Mouse (Mus musculus) hindbrain, embryonic 11.5 days (tissue): ENCODE results near the gene Vdr. TPM values are rescaled to one million over a fixed set of nuclear protein-coding genes. Genes with fewer than 3 reads are reported as not detected.
A peak's percentile ranks its signal among the peaks of the same experiment; 100 is the strongest.

Experiments used
- ATAC-seq: fragments of 200-750 bp; cut with Nextera tagmentation; 2 replicates; pipeline ENCODE4 v1.8.0; 2017; ENCODE audit warnings: mild to moderate bottlenecking, moderate TSS enrichment, moderate library complexity; ENCODE audit not compliant: low FRiP score
- DNase-seq: peaks from one replicate; pipeline ENCODE4 v3.0.0-alpha.2; 2015; ENCODE audit warnings: low spot score
- H3K27ac ChIP-seq: fragments of 300-500 bp; sonication (generic); 2 replicates; pipeline ENCODE4 v1.5.1; 2014; ENCODE audit warnings: mild to moderate bottlenecking, low read depth, low read length
- H3K27me3 ChIP-seq: fragments of 300-500 bp; sonication (generic); 2 replicates; pipeline ENCODE4 v1.6.1; 2014; ENCODE audit warnings: mild to moderate bottlenecking, low read length, moderate library complexity, mixed read lengths; ENCODE audit not compliant: control insufficient read depth, insufficient read depth
- H3K36me3 ChIP-seq: fragments of 300-500 bp; sonication (generic); 2 replicates; pipeline ENCODE4 v1.6.1; 2014; ENCODE audit warnings: mild to moderate bottlenecking, low read length, moderate library complexity, mixed read lengths; ENCODE audit not compliant: control insufficient read depth, insufficient read depth
- H3K4me1 ChIP-seq: fragments of 300-500 bp; sonication (generic); replicated peaks from 2 replicates; pipeline ENCODE4 v1.6.1; 2014; ENCODE audit warnings: low read length, mixed read lengths; ENCODE audit not compliant: control insufficient read depth, insufficient read depth
- H3K4me2 ChIP-seq: fragments of 300-500 bp; sonication (generic); replicated peaks from 2 replicates; pipeline ENCODE4 v1.6.1; 2014; ENCODE audit warnings: mild to moderate bottlenecking, low read depth, low read length
- H3K4me3 ChIP-seq: fragments of 300-500 bp; sonication (generic); 2 replicates; pipeline ENCODE4 v1.5.1; 2014; ENCODE audit warnings: low read depth, low read length
- H3K9ac ChIP-seq: fragments of 300-500 bp; sonication (generic); 2 replicates; pipeline ENCODE4 v1.6.1; 2014; ENCODE audit warnings: low read depth, low read length
- H3K9me3 ChIP-seq: fragments of 300-500 bp; sonication (generic); 2 replicates; pipeline ENCODE4 v1.6.1; 2016; ENCODE audit warnings: low read length; ENCODE audit not compliant: control insufficient read depth
- WGBS: fragments of 180-500 bp; shearing (Covaris S2); extraction: QIAGEN DNeasy Blood & Tissue Kit; methylation state at CpG from one replicate; pipeline ENCODE4 v1.1.7; 2014; 5-methylcytosine and 5-hydroxymethylcytosine counted together
- polyA plus RNA-seq: library from polyadenylated mRNA; unstranded; fragments of >200 nt; fragmentation: Nextera tagmentation; extraction: Ambion mirVana; gene quantifications from 2 replicates; pipeline ENCODE4 v1.2.1, GENCODE M21; 2014

The Vdr gene
- polyA plus RNA-seq, 1 experiment from 2014 or later = 0.22 TPM

DNA sequence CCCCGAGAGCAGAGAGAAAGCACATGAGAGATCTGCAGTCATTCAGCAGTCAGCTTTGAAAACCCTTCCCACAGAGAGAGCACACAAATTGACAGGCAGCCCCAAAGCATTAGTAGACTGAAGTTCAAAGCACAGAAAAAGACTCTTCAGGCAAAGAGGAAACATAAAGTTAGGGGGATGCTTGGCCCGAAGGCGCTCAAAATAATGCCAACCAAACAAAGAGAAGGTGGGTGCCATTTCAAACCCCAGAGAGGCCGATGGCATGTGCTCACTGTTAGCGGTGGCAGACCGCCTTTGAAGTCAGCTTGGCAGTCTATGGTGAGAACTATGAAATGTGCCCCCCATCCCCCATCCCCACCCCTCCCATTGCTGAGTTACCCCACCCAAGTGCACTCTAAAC lies 68.4 kb downstream of the Vdr start:
- 89% methylated on average over 6 of the region's 6 CpGs for WGBS
- H3K4me2 ChIP-seq = no peak overlapping the region
- H3K4me3 ChIP-seq = no peak overlapping the region
- no peaks in the 10 kb centered on the region for H3K9me3 ChIP-seq
- no peaks in the 10 kb centered on the region for H3K36me3 ChIP-seq
- no peaks in the 10 kb centered on the region for H3K27me3 ChIP-seq
- no peak for ATAC-seq
- H3K27ac ChIP-seq = no peak overlapping the region
- H3K4me1 ChIP-seq = no peaks in the 10 kb centered on the region
- H3K9ac ChIP-seq = no peak overlapping the region
- DNase-seq = no peak

- no peak overlapping the region for H3K4me3 ChIP-seq
- H3K9me3 ChIP-seq = no peaks in the 10 kb centered on the region
- no peak for ATAC-seq
- no peaks in the 10 kb centered on the region for H3K4me1 ChIP-seq
- 84% methylated on average over 6 of the region's 6 CpGs for WGBS
- no peaks in the 10 kb centered on the region for H3K27me3 ChIP-seq
- no peak for DNase-seq
- no peaks in the 10 kb centered on the region for H3K36me3 ChIP-seq
- no peak overlapping the region for H3K27ac ChIP-seq
- H3K4me2 ChIP-seq = no peak overlapping the region
- no peak overlapping the region for H3K9ac ChIP-seq
These were observed 69.0 kb downstream of the Vdr start for GRCm38 (mm10) chr15:97841383-97841782.

DNA sequence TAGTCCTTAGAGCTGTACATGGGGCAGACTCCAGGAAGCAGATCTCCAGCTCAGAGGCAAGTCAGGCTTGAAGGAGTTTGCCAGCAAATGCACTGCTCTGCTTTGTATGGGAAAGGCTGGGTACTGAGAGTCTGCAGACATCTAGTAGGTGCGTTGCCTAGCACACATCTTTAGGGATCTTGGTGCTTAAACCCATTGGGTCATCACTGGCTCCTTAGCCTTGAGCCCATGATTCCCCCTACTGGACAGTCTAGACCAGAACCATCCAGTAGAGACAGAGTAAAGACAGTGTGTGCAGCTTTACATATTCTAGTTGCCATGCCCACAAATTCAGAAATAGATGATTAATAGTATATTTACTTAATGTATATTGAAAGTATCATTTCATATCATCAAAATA lies 69.6 kb downstream of the Vdr start:
- H3K4me3 ChIP-seq = no peak overlapping the region
- H3K4me1 ChIP-seq = 0 out of 2 replicates have a peak, but pooled peaks cover 2% of the 10 kb centered on the region
- ATAC-seq = no peak
- H3K4me2 ChIP-seq = no peak overlapping the region
- H3K36me3 ChIP-seq = no peaks in the 10 kb centered on the region
- no peaks in the 10 kb centered on the region for H3K27me3 ChIP-seq
- no peak for DNase-seq
- H3K27ac ChIP-seq = no peak overlapping the region
- no peaks in the 10 kb centered on the region for H3K9me3 ChIP-seq
- H3K9ac ChIP-seq = no peak overlapping the region
- WGBS = 96% methylated on average over 1 of the region's 1 CpGs

- no peaks in the 10 kb centered on the region for H3K27me3 ChIP-seq
- H3K9me3 ChIP-seq = no peaks in the 10 kb centered on the region
- DNase-seq (peak; percentile 22), ATAC-seq (no peak)
- H3K9ac ChIP-seq = no peak overlapping the region
- 44% methylated on average over 3 of the region's 3 CpGs for WGBS
- no peaks in the 10 kb centered on the region for H3K36me3 ChIP-seq
- no peak overlapping the region for H3K4me2 ChIP-seq
- H3K4me1 ChIP-seq = 0 out of 2 replicates have a peak, but pooled peaks cover 2% of the 10 kb centered on the region
- no peak overlapping the region for H3K27ac ChIP-seq
- no peak overlapping the region for H3K4me3 ChIP-seq
These were observed 70.4 kb downstream of the Vdr start for GRCm38 (mm10) chr15:97839991-97840455.

DNA sequence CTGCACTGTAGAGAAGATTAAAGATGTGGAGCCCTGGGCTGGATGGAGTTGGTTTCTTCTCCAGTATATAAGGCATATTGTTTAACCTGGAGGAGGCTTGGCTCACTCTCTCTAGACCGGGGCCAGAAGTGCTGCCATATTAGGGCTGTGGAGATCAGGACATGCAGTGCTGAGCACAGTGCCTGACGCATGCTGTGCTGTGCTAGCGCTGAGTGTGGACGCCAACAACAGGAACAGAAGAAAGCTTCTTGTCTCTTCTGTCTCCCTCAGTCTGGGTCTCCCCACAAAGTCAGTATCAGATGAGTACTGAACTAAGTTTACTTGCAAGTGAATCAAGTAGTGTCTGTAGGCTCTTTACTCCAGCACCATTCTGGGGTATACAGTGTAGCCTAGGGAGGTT lies 71.0 kb downstream of the Vdr start:
- ATAC-seq = no peak
- H3K27ac ChIP-seq = no peak overlapping the region
- 0 out of 2 replicates have a peak, but pooled peaks cover 2% of the 10 kb centered on the region for H3K4me1 ChIP-seq
- H3K27me3 ChIP-seq = no peaks in the 10 kb centered on the region
- no peak overlapping the region for H3K4me2 ChIP-seq
- no peaks in the 10 kb centered on the region for H3K9me3 ChIP-seq
- H3K4me3 ChIP-seq = no peak overlapping the region
- WGBS = 73% methylated on average over 4 of the region's 4 CpGs
- no peak for DNase-seq
- no peak overlapping the region for H3K9ac ChIP-seq
- H3K36me3 ChIP-seq = no peaks in the 10 kb centered on the region

DNA sequence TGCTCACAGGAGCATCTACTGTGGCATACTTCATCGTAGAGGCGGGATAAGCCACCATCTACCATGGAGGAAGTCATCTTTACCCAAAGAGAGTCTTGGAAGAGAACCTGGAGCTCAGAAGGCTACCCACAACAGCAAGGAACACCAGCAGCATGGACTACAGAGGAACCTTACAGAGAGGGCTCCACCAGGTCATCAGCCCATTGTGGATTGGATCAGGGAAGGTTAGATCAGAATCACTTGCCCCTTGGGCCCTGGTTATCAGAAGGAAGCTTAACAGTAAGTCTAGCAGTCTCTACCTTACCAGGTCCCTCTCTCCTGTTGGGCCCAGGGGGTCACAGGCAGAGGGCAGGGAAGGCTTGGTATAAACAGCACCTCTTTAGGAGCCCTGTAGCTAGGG lies 71.4 kb downstream of the Vdr start:
- no peaks in the 10 kb centered on the region for H3K36me3 ChIP-seq
- no peaks in the 10 kb centered on the region for H3K27me3 ChIP-seq
- H3K9me3 ChIP-seq = no peaks in the 10 kb centered on the region
- ATAC-seq (no peak), DNase-seq (no peak)
- H3K27ac ChIP-seq = no peak overlapping the region
- 88% methylated on average over 2 of the region's 2 CpGs for WGBS
- 0 out of 2 replicates have a peak, but pooled peaks cover 2% of the 10 kb centered on the region for H3K4me1 ChIP-seq
- H3K4me3 ChIP-seq = no peak overlapping the region
- no peak overlapping the region for H3K9ac ChIP-seq
- no peak overlapping the region for H3K4me2 ChIP-seq

GRCm38 (mm10) chr15:97838395-97838794 lies 72.0 kb downstream of the Vdr start:
- Histone ChIP-seq H3K4me3 (no peak overlapping the region), H3K4me1 (0 out of 2 replicates have a peak, but pooled peaks cover 2% of the 10 kb centered on the region), H3K36me3 (no peaks in the 10 kb centered on the region), H3K27ac (no peak overlapping the region), H3K9ac (no peak overlapping the region), H3K27me3 (no peaks in the 10 kb centered on the region), H3K4me2 (no peak overlapping the region), H3K9me3 (no peaks in the 10 kb centered on the region)
- WGBS = 74% methylated on average over 4 of the region's 4 CpGs
- ATAC-seq (no peak), DNase-seq (no peak)

DNA sequence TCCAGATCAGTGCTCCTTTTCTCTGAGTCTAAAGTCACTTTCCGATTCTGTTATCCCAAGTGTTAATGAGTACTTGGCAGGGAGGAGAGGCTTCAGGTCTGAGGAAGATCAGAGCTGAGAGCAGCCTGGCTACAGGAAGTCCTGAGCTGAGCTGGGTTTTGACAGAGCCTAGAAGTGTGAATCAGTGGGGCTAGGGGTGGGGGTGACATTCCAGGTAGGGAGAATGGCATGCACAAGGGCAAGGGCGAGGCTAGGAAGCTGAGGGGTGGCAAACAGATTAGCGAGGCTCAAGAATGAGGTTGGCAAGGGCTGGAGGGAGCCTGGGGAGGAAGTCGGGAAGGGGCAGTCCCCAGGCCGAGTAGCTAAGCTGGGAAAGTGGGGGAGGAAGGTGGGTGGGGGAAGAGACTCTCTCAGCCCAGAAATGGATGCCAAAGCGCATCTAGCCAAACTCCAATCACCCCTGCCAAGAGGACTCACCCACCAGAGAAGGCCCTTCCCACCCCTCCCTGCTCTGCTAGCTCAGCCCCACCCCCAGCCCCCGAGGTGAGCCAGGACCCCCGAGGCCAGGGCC lies 72.9 kb downstream of the Vdr start:
- Histone ChIP-seq H3K4me1 (0 out of 2 replicates have a peak, but pooled peaks cover 2% of the 10 kb centered on the region), H3K4me3 (no peak overlapping the region), H3K36me3 (no peaks in the 10 kb centered on the region), H3K27me3 (no peaks in the 10 kb centered on the region), H3K9ac (no peak overlapping the region), H3K9me3 (no peaks in the 10 kb centered on the region), H3K27ac (no peak overlapping the region), H3K4me2 (no peak overlapping the region)
- ATAC-seq = no peak
- no peak for DNase-seq
- WGBS = 41% methylated on average over 7 of the region's 8 CpGs

GRCm38 (mm10) chr15:97836894-97837247 lies 73.6 kb downstream of the Vdr start:
- WGBS = 72% methylated on average over 8 of the region's 8 CpGs
- Histone ChIP-seq H3K27me3 (no peaks in the 10 kb centered on the region), H3K9ac (no peak overlapping the region), H3K9me3 (no peaks in the 10 kb centered on the region), H3K27ac (no peak overlapping the region), H3K36me3 (no peaks in the 10 kb centered on the region), H3K4me1 (peaks cover 6% of the 10 kb centered on the region; the same call in 1 of the 2 replicates), H3K4me2 (no peak overlapping the region), H3K4me3 (no peak overlapping the region)
- ATAC-seq (no peak), DNase-seq (no peak)
